Mouse (Mus musculus) CD4-positive, CD25-positive, alpha-beta regulatory T cell, adult 4 months (primary cell): ENCODE results near the gene Vmn1r209. TPM values are rescaled to one million over a fixed set of nuclear protein-coding genes. Genes with fewer than 3 reads are reported as not detected.
"Not testable (repeated sequence)": the region's sequence is repeated elsewhere in the genome, so short reads cannot be mapped to it uniquely, and the experiment has no call there.

Source experiments
- ATAC-seq: one replicate; pipeline ENCODE4 v1.8.0; 2017
- polyA plus RNA-seq, 2 experiments: library from polyadenylated mRNA; unstranded; fragments of 100-300 nt; shearing (Covaris generic); gene quantifications; one replicate each; pipeline ENCODE4 v1.2.1; 2017

Vmn1r209 gene
- polyA plus RNA-seq, result not detected

- not testable (repeated sequence) for ATAC-seq
Measured at GRCm38 (mm10) chr13:22809582-22809981, at the start of gene Vmn1r209. Gene Vmn1r209, minus strand, starts transcription at chr13:22809682.

GRCm38 (mm10) chr13:22857461-22857860 lies 48.0 kb upstream of the Vmn1r209 start, which contains the start of gene Vmn1r211:
Gene Vmn1r211, minus strand, starts transcription at chr13:22857561.
- no peak for ATAC-seq

GRCm38 (mm10) chr13:22854760-22855159 lies 45.3 kb upstream of the Vmn1r209 start:
- no peak for ATAC-seq

GRCm38 (mm10) chr13:22846798-22847197 lies 37.3 kb upstream of the Vmn1r209 start:
- ATAC-seq, result no peak

- not testable (repeated sequence) for ATAC-seq
Measured at GRCm38 (mm10) chr13:22844304-22844703, 34.8 kb upstream of the Vmn1r209 start.

- ATAC-seq, result no peak
Measured at GRCm38 (mm10) chr13:22831248-22831647, 21.8 kb upstream of the Vmn1r209 start, which contains the start of gene Vmn1r210. Gene Vmn1r210, minus strand, starts transcription at chr13:22831348.

GRCm38 (mm10) chr13:22829395-22829794 lies 19.9 kb upstream of the Vmn1r209 start:
- not testable (repeated sequence) for ATAC-seq

GRCm38 (mm10) chr13:22821601-22822000 lies 12.1 kb upstream of the Vmn1r209 start:
- ATAC-seq, result not testable (repeated sequence)

GRCm38 (mm10) chr13:22788096-22788495 lies 21.4 kb downstream of the Vmn1r209 start:
- ATAC-seq, result not testable (repeated sequence)

- not testable (repeated sequence) for ATAC-seq
Measured at GRCm38 (mm10) chr13:22784159-22784558, 25.3 kb downstream of the Vmn1r209 start.

GRCm38 (mm10) chr13:22777300-22777699 lies 32.2 kb downstream of the Vmn1r209 start, which contains the start of gene Vmn1r208:
Gene Vmn1r208, minus strand, starts transcription at chr13:22777400.
- ATAC-seq, result not testable (repeated sequence)

GRCm38 (mm10) chr13:22771592-22771991 lies 37.9 kb downstream of the Vmn1r209 start:
- not testable (repeated sequence) for ATAC-seq

Other genes starting within 250 kb of the Vmn1r209 start
- not detected for gene Vmn1r205, start 216.7 kb downstream of the Vmn1r209 start, polyA plus RNA-seq
- gene Vmn1r206, start 185.4 kb downstream of the Vmn1r209 start, polyA plus RNA-seq, result not detected
- gene Vmn1r207-ps, start 80.1 kb downstream of the Vmn1r209 start, polyA plus RNA-seq, result not detected
- gene Vmn1r208, start 32.3 kb downstream of the Vmn1r209 start, polyA plus RNA-seq, result not detected
- gene Vmn1r210, start 21.7 kb upstream of the Vmn1r209 start, polyA plus RNA-seq, result not detected
- gene Vmn1r211, start 47.9 kb upstream of the Vmn1r209 start, polyA plus RNA-seq, result under 1 TPM in 1 of 2 experiments, not detected in 1; 0.08 TPM
- gene Vmn1r212, start 74.5 kb upstream of the Vmn1r209 start, polyA plus RNA-seq, result not detected
- not detected for gene Vmn1r213, start 198.0 kb upstream of the Vmn1r209 start, polyA plus RNA-seq
- gene Vmn1r214, start 220.7 kb upstream of the Vmn1r209 start, polyA plus RNA-seq, result under 1 TPM in 1 of 2 experiments, not detected in 1; 0.11 TPM